Mouse (Mus musculus) midbrain, embryonic 16.5 days (tissue): ENCODE results near the gene Nhlrc4. TPM values are rescaled to one million over a fixed set of nuclear protein-coding genes. Genes with fewer than 3 reads are reported as not detected.

Experiments used
- ATAC-seq: fragments of 200-750 bp; cut with Nextera tagmentation; 2 replicates; pipeline ENCODE4 v1.8.0; 2017; ENCODE audit warnings: moderate TSS enrichment
- H3K27ac ChIP-seq: fragments of 300-500 bp; sonication (generic); 2 replicates; pipeline ENCODE4 v1.5.1; 2014; ENCODE audit warnings: mild to moderate bottlenecking, low read length, mixed read lengths
- H3K27me3 ChIP-seq: fragments of 300-500 bp; sonication (generic); 2 replicates; pipeline ENCODE4 v1.6.1; 2014; ENCODE audit warnings: low read depth, low read length, mixed read lengths; ENCODE audit not compliant: control insufficient read depth, insufficient read depth
- H3K36me3 ChIP-seq: fragments of 300-500 bp; sonication (generic); 2 replicates; pipeline ENCODE4 v1.6.1; 2014; ENCODE audit warnings: mild to moderate bottlenecking, low read length, moderate library complexity, mixed read lengths; ENCODE audit not compliant: control insufficient read depth, insufficient read depth
- H3K4me1 ChIP-seq: fragments of 300-500 bp; sonication (generic); 2 replicates; pipeline ENCODE4 v1.6.1; 2014; ENCODE audit warnings: mild to moderate bottlenecking, low read length, mixed read lengths; ENCODE audit not compliant: control insufficient read depth, insufficient read depth
- H3K4me2 ChIP-seq: fragments of 300-500 bp; sonication (generic); 2 replicates; pipeline ENCODE4 v1.6.1; 2014; ENCODE audit warnings: mild to moderate bottlenecking, low read length, mixed read lengths
- H3K4me3 ChIP-seq: fragments of 300-500 bp; sonication (generic); 2 replicates; pipeline ENCODE4 v1.5.1; 2014; ENCODE audit warnings: low read depth, mild to moderate bottlenecking, low read length, moderate library complexity, mixed read lengths
- H3K9ac ChIP-seq: fragments of 300-500 bp; sonication (generic); 2 replicates; pipeline ENCODE4 v1.6.1; 2014; ENCODE audit warnings: low read depth, low read length, mixed read lengths
- H3K9me3 ChIP-seq: fragments of 300-500 bp; sonication (generic); replicated peaks from 2 replicates; pipeline ENCODE4 v1.6.1; 2014; ENCODE audit warnings: mild to moderate bottlenecking, low read length, mixed read lengths; ENCODE audit not compliant: control insufficient read depth, poor library complexity, severe bottlenecking
- WGBS: fragments of 180-500 bp; shearing (Covaris S2); extraction: QIAGEN DNeasy Blood & Tissue Kit; methylation state at CpG from one replicate; pipeline ENCODE4 v1.1.7; 2014; 5-methylcytosine and 5-hydroxymethylcytosine counted together
- polyA plus RNA-seq: library from polyadenylated mRNA; unstranded; fragments of >200 nt; fragmentation: Nextera tagmentation; extraction: Ambion mirVana; gene quantifications from 2 replicates; pipeline ENCODE4 v1.2.1, GENCODE M21; 2015

Nhlrc4 gene
- polyA plus RNA-seq, 1 experiment from 2014 or later: 0.78 TPM

GRCm38 (mm10) chr17:25943769-25944168 is 992 bp downstream of the Nhlrc4 start:
- Histone ChIP-seq H3K9ac (no peak overlapping the region), H3K36me3 (no peaks in the 10 kb centered on the region), H3K4me3 (no peak overlapping the region), H3K9me3 (no peaks in the 10 kb centered on the region), H3K27ac (no peak overlapping the region), H3K4me2 (no peak overlapping the region), H3K27me3 (no peaks in the 10 kb centered on the region), H3K4me1 (peaks cover 14% of the 10 kb centered on the region)
- WGBS: 74% methylated on average over 9 of the region's 9 CpGs
- ATAC-seq: no peak

- H3K27ac ChIP-seq: no peak overlapping the region
- H3K4me1 ChIP-seq: peaks cover 14% of the 10 kb centered on the region
- no peak overlapping the region for H3K4me2 ChIP-seq
- no peaks in the 10 kb centered on the region for H3K27me3 ChIP-seq
- H3K4me3 ChIP-seq: no peak overlapping the region
- WGBS: 80% methylated on average over 3 of the region's 3 CpGs
- no peak for ATAC-seq
- no peaks in the 10 kb centered on the region for H3K36me3 ChIP-seq
- H3K9me3 ChIP-seq: no peaks in the 10 kb centered on the region
- H3K9ac ChIP-seq: no peak overlapping the region
Observed at GRCm38 (mm10) chr17:25943221-25943620, 1.5 kb downstream of the Nhlrc4 start.

GRCm38 (mm10) chr17:25942597-25943151 is 2.1 kb downstream of the Nhlrc4 start:
- Histone ChIP-seq H3K27ac (no peak overlapping the region), H3K27me3 (no peaks in the 10 kb centered on the region), H3K4me1 (peaks cover 14% of the 10 kb centered on the region), H3K9ac (no peak overlapping the region), H3K4me3 (no peak overlapping the region), H3K36me3 (no peaks in the 10 kb centered on the region), H3K9me3 (no peaks in the 10 kb centered on the region), H3K4me2 (no peak overlapping the region)
- WGBS: 96% methylated on average over 2 of the region's 2 CpGs
- no peak for ATAC-seq

- peak overlapping the region; percentile 91 for H3K4me3 ChIP-seq
- no peaks in the 10 kb centered on the region for H3K9me3 ChIP-seq
- H3K4me1 ChIP-seq: peaks cover 14% of the 10 kb centered on the region
- ATAC-seq: peak; percentile 65
- 3% methylated on average over 54 of the region's 54 CpGs for WGBS
- H3K9ac ChIP-seq: peak overlapping the region; percentile 99
- H3K4me2 ChIP-seq: peak overlapping the region; percentile 85
- peak overlapping the region; percentile 83 for H3K27ac ChIP-seq
- no peaks in the 10 kb centered on the region for H3K36me3 ChIP-seq
- no peaks in the 10 kb centered on the region for H3K27me3 ChIP-seq
Observed at GRCm38 (mm10) chr17:25941511-25942241, 3.1 kb downstream of the Nhlrc4 start.

GRCm38 (mm10) chr17:25934526-25934925 is 10.2 kb downstream of the Nhlrc4 start:
- Histone ChIP-seq H3K27ac (no peak overlapping the region), H3K27me3 (no peaks in the 10 kb centered on the region), H3K36me3 (peaks cover 36% of the 10 kb centered on the region), H3K9ac (no peak overlapping the region), H3K4me1 (no peaks in the 10 kb centered on the region), H3K4me3 (no peak overlapping the region), H3K4me2 (no peak overlapping the region), H3K9me3 (no peaks in the 10 kb centered on the region)
- no peak for ATAC-seq
- 91% methylated on average over 1 of the region's 1 CpGs for WGBS

- H3K4me2 ChIP-seq: no peak overlapping the region
- 76% methylated on average over 2 of the region's 2 CpGs for WGBS
Observed at GRCm38 (mm10) chr17:25925348-25925747, 19.4 kb downstream of the Nhlrc4 start.

GRCm38 (mm10) chr17:25922120-25922519 is 22.6 kb downstream of the Nhlrc4 start:
- H3K9ac ChIP-seq: no peak overlapping the region
- no peak overlapping the region for H3K4me2 ChIP-seq
- peaks cover 17% of the 10 kb centered on the region for H3K4me1 ChIP-seq
- ATAC-seq: no peak
- WGBS: 79% methylated on average over 5 of the region's 5 CpGs
- H3K9me3 ChIP-seq: no peaks in the 10 kb centered on the region
- H3K27me3 ChIP-seq: no peaks in the 10 kb centered on the region
- no peak overlapping the region for H3K4me3 ChIP-seq
- H3K27ac ChIP-seq: no peak overlapping the region
- no peaks in the 10 kb centered on the region; the same call in 1 of the 2 replicates for H3K36me3 ChIP-seq

More at GRCm38 (mm10) chr17:25925348-25925747, 19.4 kb downstream of the Nhlrc4 start:
- Histone ChIP-seq H3K27ac (no peak overlapping the region), H3K9ac (no peak overlapping the region), H3K27me3 (no peaks in the 10 kb centered on the region), H3K4me1 (no peaks in the 10 kb centered on the region), H3K36me3 (peaks cover 5% of the 10 kb centered on the region), H3K9me3 (no peaks in the 10 kb centered on the region), H3K4me3 (no peak overlapping the region)
- ATAC-seq: no peak

GRCm38 (mm10) chr17:25919786-25920642 is 24.7 kb downstream of the Nhlrc4 start:
- peak; percentile 99 for ATAC-seq
- Histone ChIP-seq H3K27me3 (no peaks in the 10 kb centered on the region), H3K27ac (peak overlapping the region; percentile 84), H3K9ac (peak overlapping the region; percentile 75), H3K4me3 (peak overlapping the region; percentile 92), H3K4me1 (peaks cover 22% of the 10 kb centered on the region), H3K4me2 (peak overlapping the region; percentile 62), H3K36me3 (peaks cover 3% of the 10 kb centered on the region; the same call in 1 of the 2 replicates), H3K9me3 (no peaks in the 10 kb centered on the region)
- under 1% methylated on average over 38 of the region's 40 CpGs for WGBS
